Mouse (Mus musculus): ENCODE measurements at regions not wholly inside any gene's neighbourhood (a gene's known extent, or its start where the extent isn't known, plus 50 kb on each side); places are given as distances from the start of the nearest gene placed in this dataset.

DNA sequence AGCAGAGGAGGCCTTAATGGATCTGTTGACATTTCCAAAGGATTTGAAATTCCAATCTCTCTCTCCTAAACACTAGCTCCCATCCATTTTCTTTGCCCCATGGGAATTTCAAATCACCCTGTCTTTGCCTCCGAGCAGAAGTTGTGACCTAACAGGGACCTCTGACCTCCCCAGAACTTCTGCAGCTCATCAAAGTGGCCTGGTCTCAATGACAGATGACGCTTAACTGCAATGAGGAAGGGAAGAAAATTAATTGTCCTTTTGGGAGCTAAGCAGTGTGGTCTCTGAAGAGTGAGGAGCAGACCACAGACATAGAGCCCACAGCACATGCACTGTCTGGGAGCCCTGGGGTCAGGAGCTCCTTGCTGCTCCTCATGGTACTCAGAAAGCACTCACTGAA lies 155.3 kb downstream of the Tox3 start:
- DNase-seq (ENCODE audit: low read depth, low spot score): no peak

DNA sequence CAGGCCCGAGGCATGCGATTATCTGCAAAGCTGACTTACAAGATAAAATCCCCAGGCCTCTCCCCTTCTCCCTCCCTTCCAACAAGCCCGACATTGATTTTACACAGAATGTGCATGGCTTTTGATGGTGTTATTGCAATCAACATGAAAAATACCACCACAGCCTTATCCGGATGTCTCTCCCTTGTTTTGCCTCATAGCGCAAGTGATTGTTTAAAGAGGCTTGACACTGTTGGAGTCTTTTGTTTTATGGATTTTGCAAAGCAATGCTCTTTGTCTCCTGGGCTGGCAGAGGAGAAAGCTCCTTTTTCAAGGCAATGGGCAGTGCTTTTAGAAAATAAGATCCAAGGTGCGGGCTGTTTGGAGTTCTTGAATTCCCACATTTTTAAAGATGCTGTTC lies 165.3 kb downstream of the Tox3 start:
- no peak for DNase-seq (ENCODE audit: low read depth, low spot score)

DNA sequence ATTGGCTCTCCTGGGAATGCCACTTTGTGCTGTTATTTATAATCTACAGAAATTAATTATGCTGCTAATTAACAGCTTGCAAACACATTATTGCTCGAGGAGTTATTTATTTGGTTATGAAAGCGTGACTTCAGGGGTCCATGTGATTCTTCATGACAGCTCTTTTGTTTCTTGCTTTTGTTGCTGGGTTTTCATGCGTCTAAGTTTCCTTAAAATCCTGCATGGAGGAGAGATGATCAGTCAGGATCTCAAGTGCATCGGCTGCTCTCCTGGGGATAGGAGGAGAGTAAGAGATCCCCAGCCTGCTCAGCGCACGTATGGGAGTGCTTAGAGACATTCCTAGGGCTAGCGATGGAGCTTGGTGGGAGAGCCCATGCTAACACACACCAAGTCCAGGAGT lies 171.4 kb downstream of the Tox3 start:
- DNase-seq (ENCODE audit: low read depth, low spot score): no peak

DNA sequence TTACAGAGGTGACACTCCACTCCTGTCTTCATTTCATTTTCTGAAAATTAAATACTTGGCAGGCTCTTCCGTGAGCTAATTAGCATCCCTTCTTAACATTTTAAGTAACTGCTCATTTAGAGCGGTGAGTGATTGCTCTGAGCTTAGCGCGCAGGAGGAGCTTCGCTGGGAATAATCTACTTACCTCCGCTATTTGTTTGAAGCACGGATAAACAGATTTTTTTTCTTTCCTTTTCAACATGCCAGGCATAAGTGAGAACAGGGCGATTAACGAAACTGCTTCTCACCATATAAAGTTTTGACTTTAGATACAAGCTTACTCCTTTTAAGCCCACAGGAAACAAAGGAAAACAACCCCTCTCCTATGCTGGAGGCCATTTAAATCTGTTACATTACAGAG lies 171.8 kb downstream of the Tox3 start:
- DNase-seq (ENCODE audit: low read depth, low spot score): no peak

DNA sequence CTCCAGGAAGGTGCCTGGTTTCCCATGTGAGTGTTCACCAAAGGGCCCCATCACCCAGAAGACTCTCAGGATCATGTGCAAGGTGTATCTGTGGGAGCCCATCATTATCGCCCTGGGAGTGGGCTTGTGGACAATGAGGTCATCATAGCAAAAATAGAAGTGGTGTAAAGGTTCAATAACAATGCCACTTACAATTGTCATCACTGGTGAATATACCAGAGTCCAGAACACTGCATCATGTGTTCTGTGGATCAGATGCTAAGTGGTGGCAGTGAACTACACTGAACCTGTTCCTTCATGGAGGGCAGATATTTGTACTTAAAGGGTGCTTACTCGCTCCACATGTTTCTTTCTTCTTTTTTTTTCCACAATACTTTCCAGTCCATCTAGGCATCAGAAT lies 181.5 kb downstream of the Tox3 start:
- DNase-seq (ENCODE audit: low read depth, low spot score): no peak

DNA sequence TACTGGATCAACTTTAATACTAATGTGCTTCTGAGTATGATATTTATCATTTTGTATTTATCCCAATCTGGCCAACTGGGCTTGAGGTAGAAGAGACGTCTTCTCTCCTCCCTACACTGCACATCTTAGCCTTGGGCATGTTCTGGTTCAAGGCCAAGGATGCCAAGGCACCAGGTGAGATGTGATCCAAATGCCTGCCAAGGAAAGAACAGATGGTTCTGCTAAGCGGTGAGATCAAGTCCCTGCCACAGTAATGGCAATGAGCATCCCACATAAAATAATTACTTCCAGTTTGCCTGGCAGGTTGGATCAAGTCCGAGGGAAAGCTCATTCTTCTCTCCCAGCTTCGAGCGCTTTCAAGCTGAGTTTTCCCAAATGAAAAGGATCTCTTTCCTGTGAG lies 196.7 kb downstream of the Tox3 start:
- no peak for DNase-seq (ENCODE audit: low read depth, low spot score)

DNA sequence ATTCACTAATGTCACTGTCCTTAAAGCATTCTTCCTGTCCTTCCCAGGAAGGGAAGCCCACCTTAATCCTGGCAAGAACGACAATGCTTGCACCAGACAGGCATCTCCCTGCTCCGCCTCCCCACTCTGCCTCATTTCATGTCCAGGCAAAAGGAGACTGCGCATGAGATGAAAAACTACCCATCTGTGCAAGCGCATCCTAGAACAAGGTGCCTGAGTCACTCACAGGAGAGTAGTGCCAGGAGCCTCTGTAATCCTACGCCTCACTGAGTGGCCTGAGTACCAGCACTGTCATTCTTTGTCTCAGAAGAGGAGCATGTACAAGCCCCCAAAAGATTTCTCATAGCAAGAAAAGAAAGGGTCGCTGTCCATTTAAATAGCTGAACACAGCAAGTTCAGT lies 198.2 kb downstream of the Tox3 start:
- DNase-seq (ENCODE audit: low read depth, low spot score): no peak

DNA sequence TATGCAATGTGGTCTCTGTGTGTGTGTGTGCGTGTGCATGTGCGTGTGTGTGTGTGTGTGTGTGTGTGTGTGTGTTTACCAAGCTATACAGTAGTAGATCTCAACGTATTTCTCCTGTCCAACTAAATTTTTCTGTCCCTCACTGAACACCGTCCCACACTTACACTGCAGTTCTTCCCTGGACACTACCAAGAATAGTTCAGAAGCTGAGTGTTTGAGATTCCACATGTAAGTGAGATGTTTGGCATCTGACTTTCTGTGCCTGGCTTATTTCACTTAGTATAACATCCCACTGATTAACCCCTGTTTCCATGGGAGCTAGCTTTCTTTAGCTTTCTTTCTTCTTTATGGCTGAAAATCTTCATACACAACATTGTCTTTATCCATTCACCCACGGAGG lies 213.5 kb downstream of the Tox3 start:
- DNase-seq (ENCODE audit: low read depth, low spot score): no peak

DNA sequence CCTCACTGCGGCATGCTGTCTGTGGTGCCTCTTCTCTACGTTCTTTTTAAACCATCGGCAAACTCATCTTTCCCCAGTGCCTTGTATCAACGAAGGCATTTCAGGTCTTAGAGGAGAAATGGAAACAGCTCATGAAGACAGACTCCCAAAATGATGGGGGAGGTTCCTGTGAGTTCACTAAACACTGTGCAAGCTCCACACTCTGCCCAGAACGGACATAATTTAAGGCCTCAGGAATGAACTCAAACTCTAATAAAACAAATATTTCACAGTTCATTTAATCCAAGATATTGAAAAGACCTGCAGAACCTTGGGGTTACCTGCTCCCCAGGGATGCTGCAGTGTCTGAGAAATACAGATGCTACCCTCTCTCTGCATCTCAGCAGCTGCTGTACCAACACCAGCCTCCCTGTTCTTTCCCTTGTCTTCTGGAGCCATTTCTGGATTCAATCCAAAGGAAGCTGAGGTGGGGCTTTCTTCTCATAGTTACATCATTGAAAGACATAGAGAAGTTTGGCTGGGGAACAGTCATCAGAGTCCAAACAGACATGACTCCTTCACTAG lies 217.4 kb downstream of the Tox3 start:
- no peak for DNase-seq (ENCODE audit: low read depth, low spot score)

DNA sequence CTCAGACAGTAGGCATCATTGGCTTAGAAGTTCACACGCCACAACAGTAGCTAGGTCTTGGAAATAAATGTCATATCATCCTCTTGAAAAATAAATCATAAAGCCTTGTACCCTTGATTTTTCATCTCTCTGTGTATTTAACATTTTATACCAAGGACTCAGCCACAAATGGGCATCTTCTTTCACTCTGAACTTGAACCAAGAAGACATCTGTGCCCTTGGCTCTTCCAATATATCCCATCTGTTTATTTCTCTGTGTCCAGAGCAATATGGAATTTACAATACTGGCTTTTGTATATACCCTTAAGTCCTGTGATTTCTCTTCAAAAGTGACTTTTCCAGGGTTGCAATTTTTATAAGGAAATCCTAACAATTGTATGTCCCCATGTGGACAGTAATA lies 222.7 kb downstream of the Tox3 start:
- DNase-seq (ENCODE audit: low read depth, low spot score): no peak

DNA sequence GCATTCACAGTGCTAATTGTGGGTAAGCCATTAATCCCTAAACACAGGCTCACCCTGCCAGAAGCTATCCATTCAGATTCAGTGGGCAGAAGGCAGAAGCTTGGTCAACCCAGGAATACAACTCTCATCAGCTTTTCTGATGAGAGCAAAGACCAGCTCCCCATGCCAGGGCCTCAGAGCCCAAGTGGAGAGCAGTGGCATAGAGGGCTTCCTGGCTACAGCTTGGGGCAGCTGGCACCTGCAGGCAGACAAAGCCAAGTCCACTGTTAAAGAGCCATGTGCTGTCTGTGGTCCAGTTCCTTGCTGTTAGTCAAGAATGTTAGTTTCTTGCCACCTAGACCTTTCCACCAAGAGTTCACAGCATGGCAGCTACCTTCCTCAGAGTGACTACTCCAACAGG lies 225.0 kb downstream of the Tox3 start:
- DNase-seq (ENCODE audit: low read depth, low spot score): no peak

DNA sequence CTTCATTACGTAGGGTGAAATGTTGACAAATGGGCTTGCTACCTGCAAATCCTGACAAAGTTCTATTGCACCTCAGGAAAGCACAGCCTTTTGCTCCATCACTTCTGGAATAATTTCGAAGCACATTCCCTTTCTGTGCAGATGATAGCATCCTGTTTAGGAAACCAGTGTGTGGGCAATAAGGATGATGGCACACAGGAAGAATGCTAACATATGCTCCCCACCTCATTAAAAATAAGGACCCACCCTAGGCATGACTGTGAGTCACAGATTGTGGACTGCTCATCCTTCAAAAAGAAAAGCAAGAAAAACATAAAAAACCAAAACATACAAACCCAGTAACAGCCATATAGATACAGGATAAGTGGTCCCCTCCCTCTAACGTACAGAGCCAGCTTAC lies 226.2 kb downstream of the Tox3 start:
- no peak for DNase-seq (ENCODE audit: low read depth, low spot score)

DNA sequence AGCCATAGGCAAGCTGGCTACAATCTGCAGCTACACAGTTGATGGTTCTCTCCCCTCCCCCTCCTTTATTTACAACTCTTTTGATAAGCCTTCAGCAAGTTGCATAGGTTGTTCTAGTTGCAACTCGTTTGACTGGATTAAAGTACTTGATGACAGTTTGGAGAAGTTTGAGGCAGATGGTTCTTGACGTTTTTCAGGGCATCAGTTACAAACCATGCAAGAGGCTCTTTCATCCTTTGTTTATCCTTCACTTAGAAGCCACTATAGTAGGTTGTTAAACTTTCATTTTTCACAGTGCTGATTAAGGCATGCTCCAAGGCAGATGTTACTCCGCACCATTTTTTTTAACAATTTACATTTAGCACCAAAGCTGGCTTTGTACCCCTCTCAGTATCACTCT lies 227.1 kb downstream of the Tox3 start:
- DNase-seq (ENCODE audit: low read depth, low spot score): no peak

DNA sequence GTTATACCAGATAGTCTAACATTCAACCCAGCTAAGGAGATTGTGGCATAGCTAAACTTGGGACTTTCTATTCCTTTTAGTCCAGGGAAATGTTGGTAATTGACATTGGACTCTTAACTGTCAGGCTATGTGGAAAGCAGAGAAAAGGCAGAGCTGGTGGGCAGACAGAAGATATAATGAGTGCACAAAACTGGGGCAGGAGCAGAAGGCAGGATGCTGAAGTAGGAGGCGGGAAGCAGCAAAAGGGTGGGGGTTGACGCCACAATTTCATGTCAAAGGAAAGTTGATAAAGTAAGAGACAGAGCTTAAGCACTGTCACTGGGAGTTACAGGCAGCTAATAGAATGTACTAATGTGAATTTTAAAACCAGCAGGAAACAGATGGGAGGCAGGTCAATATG lies 232.7 kb downstream of the Tox3 start:
- no peak for DNase-seq (ENCODE audit: low read depth, low spot score)

DNA sequence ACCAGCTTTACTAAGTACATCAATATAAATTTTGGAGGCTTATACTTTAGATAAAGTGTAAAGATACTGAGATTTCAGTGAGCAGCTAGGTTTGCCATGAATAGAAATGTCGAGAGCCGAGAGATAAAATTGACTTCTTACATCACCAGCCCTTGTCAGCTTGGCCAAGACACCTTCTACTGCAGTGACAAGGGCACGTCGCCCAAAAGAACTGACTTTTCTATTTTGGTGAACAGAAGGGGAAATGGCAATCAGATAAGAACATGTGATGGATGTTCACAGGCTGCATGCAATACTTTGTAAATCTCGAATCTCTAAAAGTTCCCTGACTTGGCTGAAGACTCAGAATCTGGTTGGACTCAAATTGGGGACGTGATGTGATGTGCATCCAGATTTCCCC lies 247.6 kb downstream of the Tox3 start:
- no peak for DNase-seq (ENCODE audit: low read depth, low spot score)

DNA sequence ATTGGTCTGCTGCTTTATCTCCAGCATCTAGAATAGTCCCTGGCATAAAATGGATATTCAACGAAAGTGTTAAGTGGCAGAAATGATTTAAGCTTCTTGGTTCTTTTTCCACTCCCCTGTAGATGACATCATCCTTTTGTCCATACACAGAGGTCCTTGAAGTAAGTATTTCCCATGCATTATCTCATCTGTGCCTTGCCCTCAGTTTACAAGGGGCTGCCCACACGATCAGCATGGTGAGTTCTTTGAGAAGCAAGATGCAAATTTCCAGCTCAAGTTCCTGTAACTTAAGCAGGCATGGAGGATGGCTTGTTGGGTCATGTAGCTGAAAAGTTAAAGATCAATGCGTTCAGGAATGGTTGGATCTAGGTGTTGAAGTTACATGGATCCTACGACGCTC lies 265.5 kb downstream of the Tox3 start:
- DNase-seq (ENCODE audit: low read depth, low spot score): no peak

DNA sequence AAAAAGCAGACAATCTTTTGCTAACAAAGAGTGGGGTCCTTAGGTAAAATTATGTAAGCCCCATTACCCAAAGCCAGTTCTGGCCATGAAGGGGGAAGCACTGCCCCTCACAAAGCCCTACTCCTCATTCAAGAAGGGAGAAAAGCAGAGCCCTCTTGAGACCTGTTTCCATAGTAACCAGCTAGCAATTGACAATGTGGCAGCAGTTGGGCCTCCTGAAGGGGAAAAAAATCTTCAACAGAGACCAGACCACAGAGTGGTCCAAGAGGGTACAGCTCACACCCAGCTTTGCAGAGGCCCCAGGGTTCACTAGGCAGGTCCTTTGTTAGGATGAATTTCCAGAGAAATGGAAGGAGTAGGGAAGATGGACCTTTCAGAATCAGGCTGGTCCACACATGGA lies 271.8 kb downstream of the Tox3 start:
- no peak for DNase-seq (ENCODE audit: low read depth, low spot score)

DNA sequence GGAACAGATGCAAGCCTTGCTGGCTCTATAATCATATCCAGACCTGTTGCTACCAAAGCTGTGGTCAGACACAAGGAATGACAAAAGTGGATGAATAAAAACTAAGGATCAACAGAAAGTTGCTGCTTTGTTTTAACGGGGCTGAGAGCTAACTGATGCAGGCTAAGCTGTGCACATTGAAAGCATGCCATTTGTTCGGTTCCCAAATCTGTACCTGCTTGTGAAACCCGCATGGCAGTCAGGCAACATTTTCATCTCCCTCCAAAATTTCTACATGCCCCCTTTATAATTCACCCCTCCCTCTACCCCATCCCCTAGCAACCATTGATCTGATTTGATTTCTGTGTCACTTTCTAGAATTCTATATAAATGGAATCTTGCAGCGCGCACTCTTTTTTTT lies 272.3 kb downstream of the Tox3 start:
- no peak for DNase-seq (ENCODE audit: low read depth, low spot score)

DNA sequence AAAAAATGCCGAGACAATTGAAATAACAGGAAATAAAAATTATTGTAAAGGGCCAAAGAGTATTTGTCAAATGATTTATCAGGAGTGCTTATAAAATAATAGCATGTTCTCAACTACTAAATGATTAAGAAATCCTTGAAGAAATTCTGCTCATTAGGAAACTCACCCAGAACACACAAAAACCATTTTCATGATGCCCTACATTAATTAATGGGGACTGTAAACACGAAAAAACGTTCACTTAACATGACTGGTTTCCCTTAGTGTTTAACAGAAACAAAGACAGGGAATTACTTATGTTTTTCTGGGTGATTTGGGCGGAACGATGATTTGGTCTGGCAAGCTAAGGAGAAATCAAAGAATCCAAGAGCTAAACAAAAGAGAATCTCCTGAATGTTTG lies 278.1 kb downstream of the Tox3 start:
- DNase-seq (ENCODE audit: low read depth, low spot score): no peak

DNA sequence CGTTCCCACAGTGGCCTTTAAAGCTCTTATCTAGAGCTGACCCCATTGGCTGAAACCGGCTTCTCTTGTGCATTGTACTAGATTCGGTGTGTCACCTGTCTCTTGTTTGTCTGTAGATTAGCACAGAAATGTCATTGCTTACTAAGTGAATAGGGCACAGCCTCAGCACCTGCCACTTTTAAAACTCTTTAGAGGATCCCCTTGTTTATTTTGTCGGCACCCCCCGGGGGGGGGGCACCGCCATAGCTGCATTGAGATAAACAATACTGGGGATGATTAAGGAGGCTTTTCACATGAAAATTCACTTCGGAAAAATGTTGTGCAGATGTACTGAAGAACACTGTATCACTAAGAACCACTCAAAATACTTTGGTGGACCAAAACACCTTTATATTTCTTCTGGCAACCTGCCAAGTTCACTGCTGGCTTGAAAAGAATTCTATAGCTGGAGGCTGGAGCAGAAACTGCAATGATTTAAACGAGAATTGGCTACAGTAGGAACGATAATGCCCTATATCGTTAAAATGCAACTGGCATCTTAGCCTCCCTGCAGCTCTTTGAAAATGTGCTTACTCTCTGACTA lies 278.6 kb downstream of the Tox3 start:
- no peak for DNase-seq (ENCODE audit: low read depth, low spot score)

DNA sequence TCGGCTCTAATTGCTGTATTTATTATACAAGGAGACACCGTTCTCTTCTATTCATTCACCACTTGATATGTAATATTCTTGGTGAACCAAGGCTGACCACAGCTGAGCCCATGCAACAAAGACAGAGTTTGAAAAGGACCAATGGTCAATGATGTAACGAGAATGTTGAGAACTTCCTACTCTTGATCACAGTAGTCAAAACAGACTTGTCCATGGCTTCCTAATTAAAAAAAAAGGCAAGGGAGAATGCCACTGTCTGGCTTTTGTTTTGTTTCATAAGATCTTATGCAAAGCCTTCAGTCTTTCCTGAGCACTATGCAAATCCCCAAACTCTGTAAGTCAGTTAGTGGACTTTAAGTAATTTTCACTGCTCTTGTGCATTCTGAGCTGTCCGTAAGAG lies 279.7 kb downstream of the Tox3 start:
- DNase-seq (ENCODE audit: low read depth, low spot score): no peak

DNA sequence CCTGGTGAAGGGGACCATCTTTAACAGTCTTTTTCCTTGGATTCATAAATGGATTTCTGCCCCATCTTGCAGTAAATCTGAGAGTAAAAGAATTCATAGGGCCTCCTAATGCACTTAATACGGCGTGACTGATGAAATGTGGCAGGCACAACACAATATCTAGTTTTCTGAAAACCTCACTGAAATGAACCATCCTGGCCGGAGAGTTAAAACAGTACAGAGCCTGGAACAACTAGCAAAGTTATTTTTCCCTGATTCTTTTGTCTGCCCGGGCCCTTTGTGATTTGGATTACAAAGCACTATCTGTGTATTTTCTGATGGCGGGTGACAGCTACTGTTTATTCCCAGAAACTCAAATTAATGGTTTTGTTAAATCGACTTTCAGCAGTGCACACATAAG lies 283.8 kb downstream of the Tox3 start:
- DNase-seq (ENCODE audit: low read depth, low spot score): no peak

DNA sequence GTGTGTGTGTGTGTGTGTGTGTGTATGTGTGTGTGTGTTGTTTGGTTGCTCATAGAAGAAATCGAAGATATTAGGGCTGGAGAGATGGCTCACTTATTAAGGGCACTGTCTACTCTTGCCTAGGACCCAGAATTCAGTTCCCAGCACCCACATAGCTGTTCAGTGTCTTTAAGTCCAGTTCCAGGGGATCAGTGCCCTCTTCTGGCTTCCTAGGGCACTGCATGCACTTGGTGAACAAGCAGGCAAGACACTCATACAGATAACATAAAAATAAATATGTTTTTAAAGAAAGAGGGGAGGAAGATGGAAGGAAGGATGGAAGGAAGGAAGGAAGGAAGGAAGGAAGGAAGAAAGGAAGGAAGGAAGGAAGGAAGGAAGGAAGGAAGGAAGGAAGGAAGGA lies 284.9 kb downstream of the Tox3 start:
- no peak for DNase-seq (ENCODE audit: low read depth, low spot score)

DNA sequence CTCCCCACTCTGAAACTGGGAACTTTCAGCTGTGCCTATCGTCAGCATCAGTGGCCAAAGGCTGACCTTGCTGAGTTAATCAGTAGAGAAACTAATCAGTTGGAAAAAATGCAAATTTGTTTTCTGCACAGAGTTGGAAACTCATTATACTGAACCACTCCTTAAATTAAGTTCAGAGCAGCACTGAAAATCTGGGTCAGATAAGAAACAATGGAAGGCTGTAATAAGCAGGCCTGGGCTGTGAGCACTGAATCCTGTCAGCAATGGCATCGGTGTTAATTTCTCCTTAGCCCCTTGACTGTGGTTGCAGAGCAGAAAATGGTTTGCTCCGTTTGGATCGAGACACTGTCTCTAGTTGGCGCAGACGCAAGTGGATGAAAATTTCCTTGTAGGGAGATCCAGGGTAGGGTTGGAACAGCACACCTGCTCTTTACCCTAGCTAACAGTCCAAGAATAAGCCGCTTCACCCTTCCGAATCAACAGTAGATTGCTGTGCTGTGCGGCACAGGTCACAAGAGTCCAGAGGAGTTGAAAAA lies 289.4 kb downstream of the Tox3 start:
- no peak for DNase-seq (ENCODE audit: low read depth, low spot score)
